10 mouse cellular contexts compared by ENCODE assay signal in genomic region chr19:47240076-47240475, GRCm38 (mm10).
A peak's percentile ranks its signal among the peaks of the same experiment; 100 is the strongest.
DNase-seq lines count a peak whose midpoint lies in the region; ATAC-seq and TF ChIP-seq lines count a peak whose summit lies in the region.
"Had no signal": no experiment of that assay in that cellular context is flagged by ENCODE, and none has a peak within 500 bp of the region (broad histone marks: within the 10 kb centered on the region; RNA-seq: fewer than 3 reads in every experiment).

No protein-coding gene starts in this region.

- H3K9me3 ChIP-seq in lung, embryonic 15.5 days: no peaks in the 10 kb centered on the region
- H3K9me3 ChIP-seq in embryonic facial prominence, embryonic 14.5 days (ENCODE audit: control insufficient read depth, low read length): no peaks in the 10 kb centered on the region
- no peaks in the 10 kb centered on the region for H3K9me3 ChIP-seq in limb, embryonic 11.5 days (ENCODE audit: control insufficient read depth, low read length)
- H3K9me3 ChIP-seq in stomach, embryonic 14.5 days (ENCODE audit: control insufficient read depth, low read depth, low read length): no peaks in the 10 kb centered on the region

- 20% methylated on average over 12 of the region's 12 CpGs for WGBS in lung, embryonic 15.5 days
- 38% methylated on average over 12 of the region's 12 CpGs for WGBS in embryonic facial prominence, embryonic 14.5 days
- 26% methylated on average over 12 of the region's 12 CpGs for WGBS in limb, embryonic 11.5 days
- 37% methylated on average over 12 of the region's 12 CpGs for WGBS in stomach, embryonic 14.5 days

- no peak overlapping the region for H3K27ac ChIP-seq in lung, embryonic 15.5 days
- H3K27ac ChIP-seq in embryonic facial prominence, embryonic 14.5 days (replicated peaks; ENCODE audit: low read depth, low read length): no peak overlapping the region
- no peak overlapping the region for H3K27ac ChIP-seq in limb, embryonic 11.5 days (replicated peaks; ENCODE audit: low read depth, low read length)
- H3K27ac ChIP-seq in stomach, embryonic 14.5 days (ENCODE audit: low read length): no peak overlapping the region
- no peak overlapping the region for H3K27ac ChIP-seq in gastrocnemius, adult 2 months

- no peak for TF ChIP-seq CTCF in gastrocnemius, adult 2 months (IDR thresholded peaks at IDR 0.05)

- no peaks in the 10 kb centered on the region for H3K36me3 ChIP-seq in lung, embryonic 15.5 days
- H3K36me3 ChIP-seq in embryonic facial prominence, embryonic 14.5 days (ENCODE audit: control insufficient read depth, insufficient read depth, low read length): no peaks in the 10 kb centered on the region
- H3K36me3 ChIP-seq in limb, embryonic 11.5 days (ENCODE audit: control insufficient read depth, insufficient read depth, low read length): no peaks in the 10 kb centered on the region
- H3K36me3 ChIP-seq in stomach, embryonic 14.5 days (ENCODE audit: control insufficient read depth, insufficient read depth, low read length): no peaks in the 10 kb centered on the region

- peak overlapping the region; percentile 23 for H3K4me3 ChIP-seq in lung, embryonic 15.5 days
- H3K4me3 ChIP-seq in embryonic facial prominence, embryonic 14.5 days (ENCODE audit: low read depth, low read length): peak overlapping the region; percentile 28
- H3K4me3 ChIP-seq in limb, embryonic 11.5 days (ENCODE audit: low read depth, low read length): peak overlapping the region; percentile 34
- peak overlapping the region; percentile 19 for H3K4me3 ChIP-seq in stomach, embryonic 14.5 days (ENCODE audit: low read depth, low read length)
- no peak overlapping the region for H3K4me3 ChIP-seq in gastrocnemius, adult 2 months

- H3K4me1 ChIP-seq in lung, embryonic 15.5 days: no peaks in the 10 kb centered on the region
- H3K4me1 ChIP-seq in embryonic facial prominence, embryonic 14.5 days (ENCODE audit: control insufficient read depth, insufficient read depth, low read length): no peaks in the 10 kb centered on the region
- peaks cover 6% of the 10 kb centered on the region for H3K4me1 ChIP-seq in limb, embryonic 11.5 days (ENCODE audit: control insufficient read depth, insufficient read depth, low read length)
- H3K4me1 ChIP-seq in stomach, embryonic 14.5 days (ENCODE audit: control insufficient read depth, insufficient read depth, low read length): no peaks in the 10 kb centered on the region; the same call in 1 of the 2 replicates

- H3K9ac ChIP-seq in lung, embryonic 15.5 days: no peak overlapping the region
- peak overlapping the region; percentile 46; the same call in 1 of the 2 replicates for H3K9ac ChIP-seq in embryonic facial prominence, embryonic 14.5 days (ENCODE audit: low read depth, low read length)
- H3K9ac ChIP-seq in limb, embryonic 11.5 days (ENCODE audit: low read length): peak overlapping the region; percentile 40
- H3K9ac ChIP-seq in stomach, embryonic 14.5 days (replicated peaks; ENCODE audit: low read depth, low read length): no peak overlapping the region

- no peaks in the 10 kb centered on the region for H3K27me3 ChIP-seq in lung, embryonic 15.5 days
- H3K27me3 ChIP-seq in embryonic facial prominence, embryonic 14.5 days (replicated peaks; ENCODE audit: control insufficient read depth, insufficient read depth, low read length): no peaks in the 10 kb centered on the region
- no peaks in the 10 kb centered on the region for H3K27me3 ChIP-seq in limb, embryonic 11.5 days (ENCODE audit: control insufficient read depth, insufficient read depth, low read length)
- H3K27me3 ChIP-seq in stomach, embryonic 14.5 days (ENCODE audit: control insufficient read depth, insufficient read depth, low read length): no peaks in the 10 kb centered on the region
- H3K27me3 ChIP-seq: Patski had no signal

- no peak for DNase-seq in lung, postnatal 36 days
- peak; percentile 80 for DNase-seq in embryonic facial prominence, embryonic 14.5 days (ENCODE audit: low spot score)
- DNase-seq in limb, embryonic 11.5 days (ENCODE audit: low spot score): peak; percentile 77
- no peak for DNase-seq in gastrocnemius, adult 2 months
- DNase-seq in right cerebral cortex, postnatal 14 days: no peak
- DNase-seq: lung, adult 18-20 months had no signal

- intact Hi-C loops in gastrocnemius, adult 2 months (cut with DNase I): no loop called here

- peak overlapping the region; percentile 46 for H3K4me2 ChIP-seq in lung, embryonic 15.5 days
- peak overlapping the region; percentile 44 for H3K4me2 ChIP-seq in embryonic facial prominence, embryonic 14.5 days (ENCODE audit: low read depth, low read length)
- H3K4me2 ChIP-seq in limb, embryonic 11.5 days (ENCODE audit: low read depth, severe bottlenecking): peak overlapping the region; percentile 48
- peak overlapping the region; percentile 33 for H3K4me2 ChIP-seq in stomach, embryonic 14.5 days (replicated peaks; ENCODE audit: low read depth, low read length)

- ATAC-seq in lung, embryonic 15.5 days (ENCODE audit: borderline replicate concordance, extremely low read depth, low FRiP score, low TSS enrichment): peak; percentile 39; the same call in 1 of the 2 replicates
- peak; percentile 61; the same call in 1 of the 2 replicates for ATAC-seq in embryonic facial prominence, embryonic 14.5 days (ENCODE audit: low read depth)
- ATAC-seq in limb, embryonic 11.5 days (ENCODE audit: insufficient number of reproducible peaks, low FRiP score, low TSS enrichment, low read depth): peak; percentile 75; the same call in 1 of the 2 replicates
- peak; percentile 62 for ATAC-seq in stomach, embryonic 14.5 days (ENCODE audit: insufficient number of reproducible peaks, insufficient read depth, low FRiP score, low read depth)
- no peak for ATAC-seq in granulocyte monocyte progenitor cell, adult 5-6 weeks (replicated peaks; ENCODE audit: poor library complexity, severe bottlenecking)
- ATAC-seq: Patski had no signal

Comparison
In these comparisons a context has a peak if more than half of its experiments do, and no peak if none do; other contexts are left out.
1. H3K9ac ChIP-seq: peak in embryonic facial prominence, embryonic 14.5 days (single experiment) and limb, embryonic 11.5 days (single experiment); none in lung, embryonic 15.5 days (single experiment) and stomach, embryonic 14.5 days (single experiment).
2. DNase-seq: peak in embryonic facial prominence, embryonic 14.5 days (single experiment) and limb, embryonic 11.5 days (single experiment); none in lung, postnatal 36 days (single experiment), gastrocnemius, adult 2 months (single experiment) and right cerebral cortex, postnatal 14 days (single experiment).
3. Peak in every context shown above with its lines, with median percentiles within 50 percentile points of each other: H3K4me2 ChIP-seq.